Mouse (Mus musculus) heart, embryonic 14.5 days (tissue): Measurements from ENCODE around the gene Acad9. TPM values are rescaled to one million over a fixed set of nuclear protein-coding genes. Genes with fewer than 3 reads are reported as not detected.

Source experiments
- ATAC-seq: fragments of 200-750 bp; cut with Nextera tagmentation; 2 replicates; pipeline ENCODE4 v1.8.0; 2017; ENCODE audit warnings: low read depth, moderate TSS enrichment; ENCODE audit not compliant: insufficient number of reproducible peaks, insufficient read depth, low FRiP score
- H3K27ac ChIP-seq, 2 experiments: fragments of 200-500 bp in 1 of 2; fragments of 300-500 bp in 1 of 2; sonication (generic) in 1 of 2; replicated peaks in 1 of 2; 2 replicates each; pipeline ENCODE4 v1.5.1; 2012 to 2014; ENCODE audit warnings: low read depth in 2 of 2, low read length in 2 of 2, control low read depth in 1 of 2, mild to moderate bottlenecking in 1 of 2, mixed read lengths in 1 of 2; ENCODE audit not compliant: control insufficient read depth in 1 of 2, insufficient read depth in 1 of 2
- H3K27me3 ChIP-seq: fragments of 300-500 bp; sonication (generic); 2 replicates; pipeline ENCODE4 v1.6.1; 2014; ENCODE audit warnings: mild to moderate bottlenecking, low read length, control low read depth; ENCODE audit not compliant: control insufficient read depth, insufficient read depth
- H3K36me3 ChIP-seq: fragments of 300-500 bp; sonication (generic); 2 replicates; pipeline ENCODE4 v1.6.1; 2014; ENCODE audit warnings: mild to moderate bottlenecking, control low read depth, low read length, mixed read lengths; ENCODE audit not compliant: control insufficient read depth, insufficient read depth
- H3K4me1 ChIP-seq, 2 experiments: fragments of 200-500 bp in 1 of 2; fragments of 300-500 bp in 1 of 2; sonication (generic) in 1 of 2; 2 replicates each; pipeline ENCODE4 v1.6.1; 2012 to 2014; ENCODE audit warnings: low read length in 2 of 2, control low read depth in 1 of 2, mixed read lengths in 1 of 2; ENCODE audit not compliant: control insufficient read depth in 2 of 2, insufficient read depth in 2 of 2
- H3K4me2 ChIP-seq: fragments of 300-500 bp; sonication (generic); 2 replicates; pipeline ENCODE4 v1.6.1; 2014; ENCODE audit warnings: mild to moderate bottlenecking, low read length
- H3K4me3 ChIP-seq, 2 experiments: fragments of 200-500 bp in 1 of 2; fragments of 300-500 bp in 1 of 2; sonication (generic) in 1 of 2; 2 replicates each; pipeline ENCODE4 v1.5.1; 2012 to 2014; ENCODE audit warnings: low read length in 2 of 2, mild to moderate bottlenecking in 2 of 2, control low read depth in 1 of 2, low read depth in 1 of 2, moderate library complexity in 1 of 2; ENCODE audit not compliant: control insufficient read depth in 1 of 2, insufficient read depth in 1 of 2
- H3K9ac ChIP-seq: fragments of 300-500 bp; sonication (generic); 2 replicates; pipeline ENCODE4 v1.6.1; 2014; ENCODE audit warnings: mild to moderate bottlenecking, low read length
- H3K9me3 ChIP-seq: fragments of 300-500 bp; sonication (generic); 2 replicates; pipeline ENCODE4 v1.6.1; 2016; ENCODE audit warnings: low read length, control low read depth; ENCODE audit not compliant: control insufficient read depth
- WGBS: fragments of 180-500 bp; shearing (Covaris S2); extraction: QIAGEN DNeasy Blood & Tissue Kit; methylation state at CpG from one replicate; pipeline ENCODE4 v1.1.7; 2014; 5-methylcytosine and 5-hydroxymethylcytosine counted together
- polyA plus RNA-seq: library from polyadenylated mRNA; unstranded; fragments of >200 nt; fragmentation: Nextera tagmentation; extraction: Ambion mirVana; gene quantifications from 2 replicates; pipeline ENCODE4 v1.2.1, GENCODE M21; 2014

Gene Acad9
- polyA plus RNA-seq, 1 experiment from 2014 or later = 88.3 TPM

DNA sequence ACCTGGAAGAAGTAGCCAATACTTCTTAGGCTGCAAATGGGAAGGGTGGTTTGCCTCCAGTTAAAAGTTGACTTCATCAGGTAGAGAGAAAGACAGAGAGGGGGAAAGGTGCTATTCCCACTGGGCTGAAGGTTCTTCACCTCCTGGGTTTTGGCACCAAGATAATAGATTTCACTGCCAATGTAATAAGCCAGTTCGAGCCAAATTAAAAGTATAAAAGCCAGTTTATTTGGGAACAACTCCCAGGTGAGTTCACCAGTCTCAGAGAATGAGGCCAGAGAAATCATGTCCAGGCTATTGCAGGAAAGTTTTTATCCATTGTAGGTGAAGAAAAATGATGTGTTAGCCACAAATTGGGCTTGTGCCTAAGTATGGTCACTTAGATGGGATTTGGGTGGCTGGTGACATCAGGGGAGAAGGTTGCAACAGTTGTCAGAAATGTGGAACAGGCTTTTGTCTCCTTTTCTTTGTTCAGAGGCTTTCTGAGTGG, 72.4 kb downstream of the Acad9 start:
- no peaks in the 10 kb centered on the region for H3K27me3 ChIP-seq
- no peak for ATAC-seq
- H3K36me3 ChIP-seq = no peaks in the 10 kb centered on the region
- no peaks in the 10 kb centered on the region for H3K4me1 ChIP-seq
- no peaks in the 10 kb centered on the region for H3K9me3 ChIP-seq
- 71% methylated on average over 1 of the region's 1 CpGs for WGBS
- no peak overlapping the region for H3K4me2 ChIP-seq
- no peak overlapping the region for H3K9ac ChIP-seq
- no peak overlapping the region for H3K27ac ChIP-seq
- H3K4me3 ChIP-seq = no peak overlapping the region

- Histone ChIP-seq H3K4me1 (no peaks in the 10 kb centered on the region), H3K4me2 (no peak overlapping the region), H3K4me3 (no peak overlapping the region), H3K9me3 (no peaks in the 10 kb centered on the region), H3K36me3 (no peaks in the 10 kb centered on the region), H3K9ac (no peak overlapping the region), H3K27me3 (no peaks in the 10 kb centered on the region), H3K27ac (no peak overlapping the region)
- no peak for ATAC-seq
These were observed 73.2 kb downstream of the Acad9 start for GRCm38 (mm10) chr3:36138996-36139395.

Other genes starting within 250 kb of the Acad9 start
- 81.2 and 86.0 TPM in 2 replicates for gene Dcun1d1, start 128.5 kb upstream of the Acad9 start, polyA plus RNA-seq
- gene Mccc1, start 65.3 kb upstream of the Acad9 start, polyA plus RNA-seq = 58.9 and 63.8 TPM in 2 replicates
- gene Ccdc144b, start 12.4 kb upstream of the Acad9 start, polyA plus RNA-seq = 0.09 and 0.26 TPM in 2 replicates
- gene D3Ertd254e, start 85.0 kb downstream of the Acad9 start, polyA plus RNA-seq = 4.7 and 4.8 TPM in 2 replicates
- gene Qrfpr, start 156.3 kb downstream of the Acad9 start, polyA plus RNA-seq = not detected in 2 replicates